Mouse (Mus musculus) 3T3-L1 (cell line): ENCODE results near the gene Cep89.

Experiments used
- DNase-seq: peaks from one replicate; pipeline ENCODE4 v3.0.0-alpha.2; 2015; ENCODE audit warnings: low read depth, low spot score

Cep89 gene

GRCm38 (mm10) chr7:35382706-35383353, 14.0 kb upstream of the Cep89 start:
- no peak for DNase-seq

- DNase-seq = peak; percentile 21
These were observed 10.3 kb upstream of the Cep89 start for GRCm38 (mm10) chr7:35386525-35386952.

- DNase-seq = no peak
These were observed 8.1 kb upstream of the Cep89 start for GRCm38 (mm10) chr7:35388694-35389093.

DNA sequence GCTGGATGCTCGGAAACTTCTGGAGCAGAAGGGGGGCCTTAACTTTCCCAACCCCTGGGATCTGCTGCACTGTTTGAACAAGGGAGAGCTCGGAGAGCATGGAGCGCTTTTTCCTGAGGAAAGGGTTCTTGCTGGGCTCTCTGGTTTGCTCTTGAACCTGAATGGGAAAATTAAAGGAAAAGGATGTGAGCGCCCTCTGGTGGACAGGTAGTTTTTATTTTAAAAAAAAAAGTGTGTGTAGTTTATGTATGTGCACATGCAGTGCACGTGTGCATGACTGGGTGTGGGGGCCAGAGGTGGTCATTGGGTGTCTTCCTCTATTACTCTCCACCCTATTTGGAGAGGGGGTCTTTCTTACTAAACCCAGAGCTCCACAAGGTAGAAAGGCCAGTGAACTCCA, 3.9 kb upstream of the Cep89 start:
- DNase-seq = peak; percentile 53

DNA sequence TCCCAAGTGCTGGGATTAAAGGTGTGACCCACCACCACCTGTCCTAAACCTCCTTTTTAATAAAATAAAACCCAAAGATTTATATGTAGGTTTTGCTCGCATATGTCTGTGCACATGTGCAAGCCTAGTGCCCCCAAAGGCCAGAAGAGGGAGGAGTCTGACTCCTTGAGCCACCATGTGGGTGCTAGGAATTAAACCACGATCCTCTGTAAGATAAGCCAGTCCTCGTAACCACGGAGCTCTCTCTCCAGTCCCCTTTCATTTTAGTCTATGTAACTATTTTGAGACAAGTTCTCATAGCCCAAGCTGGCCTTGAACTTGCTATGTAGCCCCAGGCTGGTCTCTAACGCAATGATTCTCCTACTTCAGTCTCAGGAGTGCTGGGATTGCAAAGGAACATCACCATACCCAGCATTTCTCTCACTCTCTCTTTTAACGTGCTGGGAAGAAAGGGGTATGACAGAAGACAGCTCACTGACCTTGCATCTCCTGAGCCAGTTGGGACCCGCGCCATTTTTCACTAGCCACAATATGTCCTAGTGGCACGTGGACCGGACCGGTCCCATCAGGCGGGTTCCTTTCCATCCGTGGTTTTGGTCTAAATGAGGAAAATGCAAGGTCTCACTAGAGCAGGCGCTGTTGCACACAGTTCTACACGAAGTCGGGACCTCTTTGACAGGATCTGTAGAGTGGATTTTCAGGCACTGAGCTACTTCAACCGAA, 940 bp upstream of the Cep89 start:
- peak; percentile 42 for DNase-seq

DNA sequence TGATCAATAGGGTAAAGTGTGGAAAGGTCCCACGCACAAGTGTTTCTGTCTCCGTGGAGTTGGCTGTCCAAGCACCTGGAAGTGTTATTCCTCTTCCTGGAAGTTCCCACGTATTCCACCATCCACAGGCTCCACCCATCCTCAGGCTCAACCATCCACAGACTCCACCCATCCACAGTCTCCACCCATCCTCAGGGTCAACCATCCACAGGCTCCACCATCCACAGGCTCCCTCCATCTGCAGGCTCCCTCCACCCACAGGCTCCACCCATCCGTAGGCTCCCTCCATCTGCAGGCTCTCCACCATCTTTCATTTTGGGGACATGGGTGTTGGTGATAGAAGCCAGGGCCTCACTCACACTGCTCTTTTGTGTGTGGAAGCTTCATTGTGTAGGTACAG, 4.3 kb downstream of the Cep89 start:
- DNase-seq = no peak

DNA sequence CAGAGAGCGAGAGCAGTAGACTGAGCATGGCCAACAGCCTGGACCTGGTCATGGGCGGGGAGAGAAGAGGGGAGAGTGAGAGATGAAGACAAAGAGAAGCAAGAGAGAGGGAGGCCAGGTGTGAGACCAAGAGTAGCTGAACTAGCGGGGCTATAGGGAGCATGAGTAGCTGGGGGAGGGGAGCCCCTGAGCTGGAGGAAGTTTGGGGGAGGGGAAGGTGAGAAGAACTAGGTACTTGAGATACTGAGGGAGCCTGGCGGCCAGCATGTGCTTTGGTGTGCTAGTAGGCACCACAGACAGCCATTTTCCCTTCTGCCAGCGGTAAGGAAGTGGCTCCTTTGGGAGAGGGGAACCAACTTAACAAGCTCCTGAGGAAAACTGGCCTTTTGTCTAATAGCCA, 18.4 kb downstream of the Cep89 start:
- DNase-seq = peak; percentile 6

DNA sequence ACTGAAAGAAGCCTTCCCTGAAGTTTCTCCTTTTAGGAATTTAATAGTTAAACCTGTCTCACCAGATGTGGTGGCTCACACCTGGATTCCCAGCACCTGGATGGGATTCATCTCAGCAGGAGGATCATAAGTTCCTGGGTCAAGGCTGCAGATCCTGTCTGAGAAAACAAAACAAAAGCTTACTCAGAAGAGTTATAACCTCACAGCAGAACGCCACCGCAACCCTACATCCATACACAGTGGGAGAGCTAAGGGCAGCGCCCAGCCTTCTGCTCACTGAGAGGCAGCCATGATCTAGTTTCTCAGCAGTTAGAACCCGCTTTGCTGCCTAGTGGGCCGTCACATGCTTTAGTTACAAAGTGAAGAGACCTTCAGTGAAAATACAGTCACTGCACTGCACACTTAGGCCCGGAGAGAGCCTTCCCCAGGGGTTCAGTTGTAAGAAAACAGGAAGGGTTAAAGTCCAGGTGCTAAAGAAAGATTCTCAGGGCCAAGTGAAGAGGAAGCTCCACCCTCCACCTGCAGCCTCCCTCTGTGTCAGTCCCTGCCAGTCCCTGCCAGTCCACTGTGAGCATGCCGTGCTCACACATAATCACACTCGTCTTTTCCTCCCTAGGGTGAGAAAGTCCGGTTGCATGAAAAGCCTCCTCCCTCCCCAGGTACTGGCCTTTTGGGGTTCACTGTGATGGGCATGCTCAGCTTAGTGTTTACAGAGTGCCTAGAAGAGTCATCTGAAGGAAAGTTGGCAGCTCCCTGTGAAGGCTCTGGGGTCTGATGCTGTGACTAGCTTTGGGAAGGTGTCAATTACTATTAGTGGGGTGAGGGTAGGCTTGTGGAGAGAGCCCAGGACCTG, 19.2 kb downstream of the Cep89 start:
- DNase-seq = no peak

DNA sequence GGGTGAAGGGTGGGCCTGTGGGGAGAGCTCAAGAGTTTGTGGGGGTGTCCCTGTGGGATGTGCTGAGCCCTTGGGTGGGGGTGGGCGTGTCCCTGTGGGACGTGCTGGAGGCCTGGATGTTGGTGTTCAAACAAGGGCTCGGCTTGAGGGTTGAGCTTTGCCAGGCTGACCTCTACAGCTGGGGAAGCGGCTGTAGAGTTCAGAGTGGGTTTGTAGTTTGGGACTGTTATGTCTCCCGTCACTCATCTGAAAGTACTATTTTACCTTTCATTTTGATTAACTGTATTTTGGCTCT, 19.8 kb downstream of the Cep89 start:
- DNase-seq = no peak

DNA sequence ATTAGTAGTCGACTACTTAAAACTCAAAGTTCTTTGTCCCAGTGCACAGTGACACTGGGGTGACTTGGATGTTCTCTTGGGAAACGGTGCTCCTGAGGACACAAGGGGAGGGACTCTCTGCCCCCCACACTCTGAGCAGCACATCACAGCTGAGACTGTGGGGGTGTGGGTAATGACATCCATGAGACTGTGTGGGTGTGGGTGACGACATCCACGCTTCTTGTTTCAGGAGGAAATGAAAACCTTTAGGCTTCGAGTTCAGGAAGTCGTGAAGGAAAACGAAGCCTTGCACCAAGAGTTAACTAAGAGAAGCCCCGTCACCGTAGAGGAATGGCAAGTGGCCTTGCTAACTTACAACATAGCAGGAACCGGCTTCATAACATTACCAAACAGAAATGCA, 26.2 kb downstream of the Cep89 start:
- no peak for DNase-seq

GRCm38 (mm10) chr7:35428146-35428545, 31.3 kb downstream of the Cep89 start:
- DNase-seq = no peak

DNA sequence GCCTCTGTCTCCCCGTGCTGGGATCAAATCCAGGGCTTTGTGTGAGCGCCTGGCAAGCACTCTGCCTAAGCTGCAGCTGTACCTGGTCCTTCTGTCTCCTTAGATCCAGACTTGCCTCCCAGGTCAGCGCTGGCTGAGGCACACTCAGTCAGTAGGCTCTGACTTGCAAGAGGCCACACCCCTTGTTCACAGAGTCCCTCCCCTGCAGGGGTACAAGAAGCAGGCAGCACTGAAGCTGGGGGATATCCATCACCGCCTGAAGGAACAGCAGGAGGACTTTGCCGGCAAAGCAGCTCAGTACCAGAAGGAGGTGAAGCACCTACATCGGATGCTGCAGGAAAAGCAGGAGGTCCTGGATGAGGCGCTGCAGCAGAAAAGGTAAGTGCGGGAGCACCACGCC, 38.4 kb downstream of the Cep89 start:
- no peak for DNase-seq

DNA sequence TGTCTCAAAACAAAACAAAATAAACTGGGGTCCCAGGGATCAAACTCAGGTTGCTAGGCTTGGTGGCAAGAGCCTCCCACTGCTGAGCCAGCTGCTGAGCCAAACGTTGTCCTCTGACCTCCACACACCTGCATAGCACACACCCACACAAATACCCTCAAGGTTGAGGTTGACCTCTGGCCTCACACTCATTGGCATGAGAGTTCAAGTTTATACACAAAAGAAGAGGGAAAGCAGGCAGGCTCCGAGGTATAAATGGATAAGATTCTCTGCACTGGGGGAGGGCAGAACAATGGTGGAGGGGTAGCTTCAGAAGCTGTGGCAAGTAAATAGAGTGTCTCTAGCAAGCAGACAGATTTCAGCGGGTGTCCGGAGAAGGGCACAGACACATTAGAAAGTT, 50.7 kb downstream of the Cep89 start:
- DNase-seq = no peak

DNA sequence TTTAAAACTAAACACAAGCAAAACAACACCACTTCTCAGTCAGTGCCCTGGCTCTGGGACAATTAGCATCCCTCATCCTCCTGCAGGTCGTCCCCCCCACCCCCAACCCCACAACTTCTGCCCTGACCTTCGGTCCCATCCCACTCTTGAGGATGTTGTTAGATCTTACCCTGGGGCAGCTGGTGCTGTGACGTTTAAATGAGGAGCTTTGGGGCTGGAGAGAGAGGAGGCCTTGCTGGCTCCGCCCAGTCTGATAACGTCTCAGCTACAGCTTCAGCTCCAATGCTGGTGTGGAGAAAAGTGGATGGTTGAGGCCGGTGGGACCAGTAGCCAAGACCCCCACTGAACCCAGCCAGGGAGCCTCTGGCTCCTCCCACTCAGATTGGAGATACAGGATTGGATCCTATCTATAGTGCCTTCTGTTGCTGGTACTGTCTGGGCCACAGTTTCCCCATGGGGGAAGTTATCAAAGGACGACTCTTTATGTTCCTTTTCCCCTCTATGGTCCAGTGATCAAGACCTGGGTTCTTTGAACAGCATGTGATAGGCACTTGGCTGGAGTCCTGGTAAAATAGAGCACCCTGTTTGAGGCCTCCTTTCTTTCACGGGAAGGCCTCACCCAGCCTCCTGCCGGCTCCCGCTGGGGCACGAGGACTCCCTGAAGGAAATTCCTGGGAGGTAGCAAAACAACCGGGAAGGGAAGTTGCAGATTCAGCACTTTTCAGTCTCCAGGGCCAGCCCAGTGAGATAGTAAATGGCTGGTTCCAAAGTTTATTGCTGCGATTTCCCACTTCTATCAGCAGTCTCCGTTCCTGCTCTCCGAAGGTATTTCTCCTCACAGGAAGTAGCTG, 51.4 kb downstream of the Cep89 start, which contains the start of gene Slc7a9:
Gene Slc7a9 (plus strand): TSS at position 801 of the 851 bp plus-strand sequence.
- DNase-seq = no peak

GRCm38 (mm10) chr7:35448867-35449266, 52.0 kb downstream of the Cep89 start:
- no peak for DNase-seq

DNA sequence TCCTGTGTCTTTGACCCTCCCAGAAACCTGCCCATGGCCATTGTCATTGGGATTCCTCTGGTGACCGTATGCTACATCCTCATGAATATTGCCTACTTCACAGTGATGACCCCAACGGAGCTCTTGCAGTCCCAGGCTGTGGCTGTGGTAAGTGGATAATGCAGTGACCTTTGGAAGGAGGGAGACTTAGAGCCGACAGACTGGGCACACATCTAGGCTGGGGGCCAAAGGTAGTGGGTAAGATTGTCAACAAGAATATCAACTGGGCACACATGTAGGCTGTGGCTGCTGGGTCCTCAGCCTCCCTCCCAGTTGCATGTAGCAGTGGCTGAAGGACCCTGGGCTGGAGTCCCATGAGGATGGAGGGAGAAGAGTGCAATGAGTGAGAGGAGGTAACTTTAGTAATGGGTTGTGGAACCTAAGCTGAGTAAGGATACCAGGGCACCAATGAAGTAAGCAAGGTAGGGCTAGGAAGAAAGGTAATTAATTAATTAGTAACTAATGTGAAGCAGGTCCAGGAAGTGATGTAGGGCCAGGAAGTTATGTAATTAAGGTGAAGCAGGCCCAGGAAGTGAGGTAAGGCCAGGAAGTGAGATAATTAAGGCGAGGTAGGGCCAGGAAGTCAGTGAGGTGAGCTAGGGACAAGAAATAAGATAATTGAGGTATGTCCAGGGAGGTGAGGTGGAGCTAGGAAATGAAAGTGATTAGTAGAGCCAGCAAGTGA, 59.4 kb downstream of the Cep89 start:
- no peak for DNase-seq

GRCm38 (mm10) chr7:35460971-35461370, 64.1 kb downstream of the Cep89 start:
- DNase-seq = no peak

DNA sequence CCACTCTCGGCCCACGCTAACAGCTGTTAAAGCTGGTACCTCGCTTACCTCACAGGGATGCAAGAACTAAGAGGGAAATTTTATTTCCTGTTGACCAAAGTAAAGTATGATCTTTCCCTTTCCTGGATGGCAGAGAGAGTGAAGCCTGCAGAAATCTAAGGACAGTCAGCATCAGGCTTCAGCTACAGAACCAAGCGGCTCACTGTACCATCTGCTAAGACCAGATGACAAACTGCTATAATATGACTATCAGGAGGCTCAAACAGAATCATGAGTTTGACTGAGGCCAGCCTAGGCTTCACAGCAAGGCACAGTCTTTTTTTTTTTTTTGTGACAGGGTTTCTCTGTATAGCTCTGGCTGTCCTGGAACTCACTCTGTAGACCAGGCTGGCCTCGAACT, 68.2 kb downstream of the Cep89 start:
- DNase-seq = no peak

GRCm38 (mm10) chr7:35467856-35468255, 71.0 kb downstream of the Cep89 start:
- DNase-seq = no peak

DNA sequence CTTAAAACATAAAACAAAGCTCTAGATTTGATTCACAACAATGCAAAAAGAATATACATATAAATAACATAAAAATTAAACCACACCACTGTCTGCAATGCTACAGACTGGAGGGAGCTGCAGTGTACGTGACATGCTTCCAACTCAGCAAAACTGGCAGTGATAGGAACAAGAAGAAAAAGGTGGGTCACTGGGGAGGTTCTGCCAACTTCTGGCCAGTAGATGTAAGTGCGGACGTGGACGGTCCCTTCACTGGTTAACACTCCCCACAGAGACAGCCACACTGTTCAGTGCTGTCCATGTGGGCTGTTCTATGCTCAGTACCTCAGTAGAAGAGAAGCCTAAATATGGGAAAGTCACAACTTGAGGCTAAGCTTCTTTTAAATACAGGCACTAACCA, 74.0 kb downstream of the Cep89 start:
- no peak for DNase-seq

DNA sequence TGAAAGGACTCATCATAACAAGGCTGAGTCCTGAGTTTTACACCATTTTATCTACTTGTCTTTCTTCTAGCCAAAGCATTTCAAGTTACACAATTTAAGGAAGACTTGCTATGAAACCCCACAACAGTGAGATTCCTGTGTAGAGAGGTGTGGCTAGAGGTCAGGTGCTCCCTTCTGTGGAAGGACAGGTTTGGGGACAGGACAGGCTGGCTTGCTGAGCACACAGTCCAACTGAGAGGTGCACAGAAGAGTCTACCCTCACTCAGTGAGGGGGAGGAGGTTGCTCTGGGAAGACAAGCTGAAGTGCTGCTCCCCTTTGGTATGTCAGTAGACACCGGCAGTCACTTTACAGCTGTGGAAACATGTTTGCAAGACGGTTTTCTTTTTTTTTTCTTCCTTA, 79.6 kb downstream of the Cep89 start:
- no peak for DNase-seq
